Mouse (Mus musculus) lung, postnatal 4 days (tissue): ENCODE data around the gene Ccnb2.
A peak's percentile ranks its signal among the peaks of the same experiment; 100 is the strongest.
"Not testable (repeated sequence)": the region's sequence is repeated elsewhere in the genome, so short reads cannot be mapped to it uniquely, and the experiment has no call there.

Source experiments
- DNase-seq, 2 experiments: peaks; one replicate each; pipeline ENCODE4 v3.0.0; 2021

Gene Ccnb2

GRCm38 (mm10) chr9:70421257-70422056 lies at the start of gene Ccnb2:
Gene Ccnb2 (minus strand): TSS chr9:70421547.
- peak; percentile 90 to 92 for DNase-seq

- not testable (repeated sequence) for DNase-seq
Measured at GRCm38 (mm10) chr9:70463091-70463490, 41.7 kb upstream of the Ccnb2 start.

- no peak for DNase-seq
Measured at GRCm38 (mm10) chr9:70452371-70452770, 31.0 kb upstream of the Ccnb2 start.

- no peak for DNase-seq
Measured at GRCm38 (mm10) chr9:70449072-70449471, 27.7 kb upstream of the Ccnb2 start.

- DNase-seq: peak; percentile 17 to 80
Measured at GRCm38 (mm10) chr9:70439959-70440358, 18.6 kb upstream of the Ccnb2 start.

GRCm38 (mm10) chr9:70422661-70423060 lies 1.3 kb upstream of the Ccnb2 start:
- DNase-seq: no peak

- no peak for DNase-seq
Measured at GRCm38 (mm10) chr9:70416412-70416811, 4.9 kb downstream of the Ccnb2 start.

- DNase-seq: no peak
Measured at GRCm38 (mm10) chr9:70413038-70413437, 8.3 kb downstream of the Ccnb2 start.

- peak; percentile 31 to 77 for DNase-seq
Measured at GRCm38 (mm10) chr9:70410668-70411067, 10.7 kb downstream of the Ccnb2 start.

- DNase-seq: no peak
Measured at GRCm38 (mm10) chr9:70409743-70410142, 11.6 kb downstream of the Ccnb2 start.

- peak; percentile 39 to 45 for DNase-seq
Measured at GRCm38 (mm10) chr9:70408791-70409190, 12.6 kb downstream of the Ccnb2 start.

- DNase-seq: no peak
Measured at GRCm38 (mm10) chr9:70406596-70406995, 14.8 kb downstream of the Ccnb2 start.

- no peak for DNase-seq
Measured at GRCm38 (mm10) chr9:70401937-70402539, 19.3 kb downstream of the Ccnb2 start.

- no peak for DNase-seq
Measured at GRCm38 (mm10) chr9:70396083-70396482, 25.3 kb downstream of the Ccnb2 start.

GRCm38 (mm10) chr9:70395617-70396016 lies 25.7 kb downstream of the Ccnb2 start:
- DNase-seq: no peak

- peak in 1 of 2 experiments; percentile 22 for DNase-seq
Measured at GRCm38 (mm10) chr9:70392563-70392907, 28.8 kb downstream of the Ccnb2 start.

- DNase-seq: no peak
Measured at GRCm38 (mm10) chr9:70391660-70392562, 29.4 kb downstream of the Ccnb2 start.

- no peak for DNase-seq
Measured at GRCm38 (mm10) chr9:70391042-70391441, 30.3 kb downstream of the Ccnb2 start.

GRCm38 (mm10) chr9:70389548-70389947 lies 31.8 kb downstream of the Ccnb2 start:
- no peak for DNase-seq

GRCm38 (mm10) chr9:70387410-70388119 lies 33.8 kb downstream of the Ccnb2 start:
- DNase-seq: no peak

GRCm38 (mm10) chr9:70384958-70385728 lies 36.2 kb downstream of the Ccnb2 start:
- DNase-seq: no peak

- no peak for DNase-seq
Measured at GRCm38 (mm10) chr9:70384494-70384893, 36.9 kb downstream of the Ccnb2 start.
